Mouse (Mus musculus) lung, postnatal 14 days (tissue): ENCODE results near the gene Phc3.

Experiments
- DNase-seq: peaks from one replicate; pipeline ENCODE4 v3.0.0; 2021

Phc3 gene

GRCm38 (mm10) chr3:30969104-30969581 lies at the start of gene Phc3:
Gene Phc3 (minus strand): TSS chr3:30969415.
- peak; percentile 95 for DNase-seq

GRCm38 (mm10) chr3:31017652-31018051 lies 48.4 kb upstream of the Phc3 start:
- DNase-seq = no peak

GRCm38 (mm10) chr3:31016594-31017196 lies 47.5 kb upstream of the Phc3 start:
- no peak for DNase-seq

GRCm38 (mm10) chr3:31015682-31016443 lies 46.6 kb upstream of the Phc3 start:
- DNase-seq = no peak

- no peak for DNase-seq
Observed at GRCm38 (mm10) chr3:31014374-31014773, 45.2 kb upstream of the Phc3 start.

GRCm38 (mm10) chr3:31004320-31005209 lies 35.4 kb upstream of the Phc3 start:
- no peak for DNase-seq

GRCm38 (mm10) chr3:31001048-31001676 lies 31.9 kb upstream of the Phc3 start:
- no peak for DNase-seq

- DNase-seq = no peak
Observed at GRCm38 (mm10) chr3:31000018-31000407, 30.8 kb upstream of the Phc3 start.

- DNase-seq = no peak
Observed at GRCm38 (mm10) chr3:30999401-31000017, 30.3 kb upstream of the Phc3 start.

- no peak for DNase-seq
Observed at GRCm38 (mm10) chr3:30996688-30997014, 27.4 kb upstream of the Phc3 start.

GRCm38 (mm10) chr3:30995899-30996687 lies 26.9 kb upstream of the Phc3 start:
- DNase-seq = peak; percentile 48

- peak; percentile 94 for DNase-seq
Observed at GRCm38 (mm10) chr3:30995283-30995898, 26.2 kb upstream of the Phc3 start, which contains the start of gene Prkci. Gene Prkci (plus strand): TSS chr3:30995747.

GRCm38 (mm10) chr3:30994859-30995258 lies 25.6 kb upstream of the Phc3 start:
- no peak for DNase-seq

- no peak for DNase-seq
Observed at GRCm38 (mm10) chr3:30993066-30993573, 23.9 kb upstream of the Phc3 start.

- no peak for DNase-seq
Observed at GRCm38 (mm10) chr3:30992161-30992560, 22.9 kb upstream of the Phc3 start.

GRCm38 (mm10) chr3:30987396-30988318 lies 18.4 kb upstream of the Phc3 start:
- DNase-seq = peak; percentile 21

GRCm38 (mm10) chr3:30982924-30983536 lies 13.8 kb upstream of the Phc3 start:
- no peak for DNase-seq

- no peak for DNase-seq
Observed at GRCm38 (mm10) chr3:30981616-30982380, 12.6 kb upstream of the Phc3 start.
